Mouse (Mus musculus) naive thymus-derived CD4-positive, alpha-beta T cell, adult 2 months (primary cell): Measurements from ENCODE around the gene Nenf.

ENCODE experiments used
- DNase-seq: peaks from one replicate; pipeline ENCODE4 v3.0.0-alpha.2; 2011; ENCODE audit warnings: low read depth

Gene Nenf

DNA sequence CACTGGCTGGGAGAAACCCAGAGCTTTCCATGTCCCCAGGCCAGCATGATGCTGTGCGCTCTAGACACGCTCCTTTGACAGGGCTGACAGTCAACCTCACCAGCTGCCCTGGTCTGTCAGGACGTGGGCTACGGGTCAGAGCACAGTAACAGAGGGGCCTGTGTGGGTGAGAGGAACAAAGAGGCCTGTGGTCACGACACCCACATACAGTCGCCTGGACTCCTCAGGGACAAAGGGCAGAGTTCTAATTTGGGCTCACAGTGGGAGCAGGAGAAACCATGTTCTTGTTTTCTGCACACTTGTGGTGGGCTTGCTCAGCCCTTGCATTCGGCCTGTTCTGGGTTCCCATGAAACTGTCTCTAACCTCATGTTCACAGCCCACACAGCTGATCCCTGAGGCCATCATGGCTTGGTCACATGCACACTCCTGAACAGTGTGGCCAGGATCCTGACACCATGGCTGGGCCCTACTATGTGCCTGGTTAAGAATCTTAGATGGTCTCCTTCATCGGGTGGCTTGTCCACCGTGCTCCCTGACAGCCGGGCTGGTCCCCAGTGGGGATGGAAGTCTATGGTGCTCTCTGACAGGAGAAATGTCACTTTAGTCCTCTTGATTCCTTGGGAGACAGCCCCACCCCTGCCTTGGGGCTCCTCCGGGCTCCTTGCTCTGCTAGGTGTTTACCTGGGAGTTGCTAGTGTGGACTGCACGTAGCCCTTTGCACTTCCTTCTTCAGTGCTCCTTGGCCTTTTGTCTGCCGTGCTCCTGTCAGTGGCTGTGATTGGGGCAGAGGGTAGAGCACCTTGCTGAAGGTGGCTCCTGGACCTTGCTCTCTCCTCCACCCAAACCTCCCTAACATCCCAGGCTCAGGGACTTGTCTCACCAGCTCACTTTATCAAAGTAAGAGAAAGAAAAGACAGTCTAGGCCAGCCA lies 34.6 kb downstream of the Nenf start:
- DNase-seq: no peak

DNA sequence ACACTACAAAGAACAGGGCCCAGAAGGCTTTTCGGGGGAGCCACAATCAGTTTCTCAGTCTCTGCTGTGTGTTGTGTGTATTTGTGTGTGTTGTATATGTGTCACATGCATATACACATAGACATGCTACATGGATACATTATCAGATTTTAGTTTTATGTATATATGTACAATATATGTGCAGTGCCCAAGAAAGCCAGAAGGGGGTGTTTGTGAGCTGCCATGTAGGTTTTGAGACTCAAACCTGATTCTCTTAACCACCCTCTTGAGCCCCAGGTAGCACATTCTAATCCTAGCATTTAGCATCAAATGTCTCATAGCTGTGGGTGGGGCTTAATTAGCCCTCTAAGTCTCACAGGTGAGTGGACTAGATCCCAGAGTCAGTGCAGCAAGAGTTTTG lies 35.7 kb downstream of the Nenf start:
- DNase-seq: no peak

DNA sequence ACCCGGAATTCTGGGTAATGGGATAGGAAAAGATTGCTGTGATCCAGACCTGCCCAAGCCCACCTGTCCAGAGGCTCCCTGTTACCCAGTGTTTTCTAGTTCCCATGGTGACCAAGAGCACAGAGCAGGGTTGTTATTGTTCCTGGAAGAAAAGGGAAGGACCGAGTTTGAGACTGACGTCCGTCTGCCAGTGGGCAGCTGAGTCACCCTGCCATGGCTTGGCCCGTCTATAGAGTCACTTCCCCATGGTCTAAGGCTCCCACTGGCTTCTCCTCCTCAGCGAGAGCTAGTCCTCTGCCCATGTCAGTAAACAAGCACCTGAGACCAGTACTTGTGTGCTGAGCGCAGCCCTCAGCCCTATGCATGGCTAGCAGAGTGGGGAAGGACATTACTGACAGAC lies 36.8 kb downstream of the Nenf start:
- DNase-seq: no peak

DNA sequence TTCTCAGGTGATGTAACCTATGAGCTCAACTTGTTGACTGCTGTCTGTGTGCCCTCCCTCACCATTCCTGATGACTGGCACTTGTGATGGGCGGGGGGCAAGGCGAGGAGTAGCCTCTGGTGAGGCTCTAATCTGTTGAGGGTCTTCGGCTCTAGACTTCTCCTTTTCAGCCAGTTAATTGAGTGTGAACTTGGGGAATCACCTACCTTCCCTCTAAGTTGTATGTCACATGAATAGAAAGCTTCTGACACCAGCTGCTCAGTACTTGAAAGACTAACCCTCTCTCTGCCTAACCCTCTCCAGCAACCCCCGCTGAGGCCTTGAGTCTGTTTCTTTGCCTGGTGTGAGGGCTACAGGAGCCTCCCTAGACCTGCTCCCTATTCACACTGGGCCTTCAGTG lies 39.7 kb downstream of the Nenf start:
- no peak for DNase-seq

DNA sequence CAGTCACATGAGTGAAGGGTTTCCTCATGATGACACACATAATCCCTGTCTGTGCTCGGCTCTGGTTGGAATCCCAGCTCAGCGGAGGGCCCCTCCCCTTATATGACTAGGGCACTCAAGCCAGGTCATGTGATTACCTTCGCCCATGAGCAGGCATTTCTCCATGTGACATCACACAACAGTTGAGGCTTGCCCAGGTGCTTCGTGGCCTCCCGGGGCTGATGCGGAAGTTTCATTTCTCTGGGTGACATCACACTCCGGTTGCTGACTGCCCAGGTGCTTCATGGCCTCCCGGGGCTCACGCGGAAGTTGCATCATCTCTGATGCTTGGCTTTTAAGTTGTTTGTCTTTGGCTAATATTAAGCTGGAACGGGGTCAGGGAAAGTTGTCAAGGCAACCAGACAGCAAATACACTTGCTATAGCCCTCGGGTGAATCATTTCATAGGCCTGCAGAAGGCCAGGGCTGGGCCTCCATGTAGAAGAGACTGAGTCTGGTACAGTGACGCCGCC lies 40.4 kb downstream of the Nenf start:
- no peak for DNase-seq

DNA sequence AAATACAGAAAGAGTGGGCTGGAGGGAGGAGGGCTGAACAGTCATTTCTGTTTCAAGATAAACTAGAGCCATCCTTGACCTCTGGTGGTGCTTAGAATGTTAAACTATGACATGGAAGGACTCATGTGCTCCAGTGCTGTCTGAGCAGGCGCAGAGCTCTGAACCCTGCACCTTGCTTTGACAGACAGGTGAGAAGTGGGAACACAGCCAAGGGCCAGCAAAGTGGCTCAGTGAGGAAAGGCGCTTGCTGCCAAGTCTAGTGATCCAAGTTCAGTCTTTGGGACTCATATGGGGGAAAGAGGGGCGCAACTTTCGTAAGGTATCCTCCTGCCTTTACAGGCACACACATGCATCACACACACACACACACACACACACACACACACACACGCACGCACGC lies 41.8 kb downstream of the Nenf start:
- DNase-seq: no peak

DNA sequence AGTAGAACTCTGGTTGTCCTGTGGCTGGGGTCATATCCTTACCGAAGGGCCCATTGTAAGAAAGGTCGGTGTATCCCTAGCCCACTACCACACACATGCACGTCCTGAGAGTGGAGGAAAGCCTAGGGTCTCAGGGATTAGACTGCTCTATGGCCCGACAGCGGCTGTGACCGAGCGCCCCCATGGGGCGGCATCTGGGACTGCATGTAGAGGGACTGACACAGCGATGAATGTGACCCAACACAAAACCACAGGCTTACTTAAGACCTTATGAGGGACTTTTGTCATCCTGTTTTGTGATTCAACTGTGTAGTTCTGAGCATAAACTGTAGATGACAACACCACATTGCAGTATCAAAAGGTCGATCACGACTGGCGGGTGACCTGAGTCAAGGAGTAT lies 42.5 kb downstream of the Nenf start:
- peak; percentile 87 for DNase-seq

DNA sequence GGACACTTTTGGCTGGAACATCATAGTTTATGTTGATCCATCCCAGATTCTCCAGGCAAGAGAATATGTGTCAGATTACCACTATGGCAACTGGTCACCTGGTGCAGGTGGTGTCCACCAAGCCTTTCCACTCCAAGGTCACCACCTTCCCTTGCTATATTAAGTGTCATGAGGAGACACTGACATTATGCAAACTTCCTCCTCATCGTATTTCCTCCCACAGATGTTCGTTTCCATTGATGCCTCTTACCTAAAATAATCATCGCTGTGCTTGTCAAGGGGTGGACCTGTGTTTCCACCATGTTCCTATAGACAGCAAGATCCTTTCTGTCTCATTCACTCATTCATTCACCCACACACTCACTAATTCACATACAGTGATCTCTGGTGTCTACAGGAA lies 45.3 kb downstream of the Nenf start:
- DNase-seq: no peak

DNA sequence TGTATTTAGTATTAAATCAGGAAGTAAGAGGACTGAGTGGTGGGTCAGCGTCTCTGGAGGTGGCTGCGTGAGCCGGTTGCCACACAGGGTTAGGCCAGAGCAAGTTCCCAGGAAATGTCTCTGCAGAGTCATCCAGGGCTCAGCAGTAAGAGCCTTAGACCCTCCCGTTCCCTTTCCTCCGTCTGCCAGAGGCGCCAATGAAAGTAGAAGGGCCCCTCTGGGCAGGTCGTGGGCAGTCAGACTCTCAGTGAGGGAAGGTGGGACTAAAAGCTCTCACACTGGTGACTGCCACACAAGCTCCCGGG lies 48.4 kb downstream of the Nenf start:
- no peak for DNase-seq

DNA sequence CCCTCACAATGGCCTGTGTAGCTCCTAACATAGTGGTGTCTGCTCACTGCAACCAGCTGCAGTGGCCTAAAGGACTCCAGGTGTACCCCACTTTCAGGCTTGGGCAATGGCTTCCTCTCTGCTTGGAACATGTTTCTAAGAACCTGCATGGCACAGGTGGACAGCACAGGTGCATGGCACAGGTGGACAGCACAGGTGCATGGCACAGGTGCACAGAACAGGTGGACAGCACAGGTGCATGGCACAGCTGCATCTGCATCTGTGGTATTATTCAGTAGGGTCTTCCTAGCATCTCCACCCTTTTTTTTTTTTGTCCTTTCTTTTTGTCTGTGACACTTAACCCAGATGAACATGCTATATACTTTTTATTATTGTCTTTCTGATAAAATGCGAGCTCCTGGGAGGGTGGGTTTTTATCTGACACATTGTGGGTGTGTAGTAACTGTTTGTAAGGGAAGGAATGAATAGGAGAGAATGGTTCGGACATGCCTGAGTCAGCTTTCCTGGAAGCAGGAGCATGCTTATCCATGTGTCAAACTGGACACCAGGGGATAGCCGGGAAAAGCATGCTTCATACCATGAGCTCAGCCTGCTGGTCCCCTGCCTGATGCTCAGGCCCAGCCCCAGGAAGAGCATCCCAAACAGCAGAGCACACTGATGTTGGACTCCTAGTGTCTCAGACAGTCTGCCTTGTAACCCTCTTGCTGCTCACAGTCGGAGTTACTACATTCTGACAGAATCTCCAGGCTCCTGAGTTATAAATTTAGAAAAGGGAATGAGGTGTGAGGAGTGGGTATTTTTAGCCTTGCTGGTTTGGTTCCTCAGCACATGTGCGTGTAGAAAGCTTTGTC lies 49.0 kb downstream of the Nenf start:
- no peak for DNase-seq

DNA sequence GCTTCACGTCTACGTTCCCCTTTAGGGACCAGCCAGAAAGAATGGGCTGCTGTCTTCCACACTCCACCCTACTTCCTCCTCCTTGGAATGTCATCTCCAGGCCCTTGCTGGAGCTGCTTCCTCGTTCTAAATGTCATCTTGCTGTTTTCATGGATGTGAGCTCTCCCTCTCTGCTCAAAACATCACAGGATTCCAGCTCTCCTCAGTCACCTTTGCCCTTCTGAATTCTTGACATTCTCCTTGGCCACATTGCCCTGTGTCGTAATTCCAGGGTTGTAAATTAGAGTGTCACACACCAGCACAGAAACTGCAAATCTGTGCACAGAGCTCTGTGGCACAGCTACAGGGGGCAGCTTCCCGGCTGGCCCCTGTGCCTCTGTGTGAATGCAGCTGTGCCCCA lies 50.1 kb downstream of the Nenf start:
- no peak for DNase-seq

DNA sequence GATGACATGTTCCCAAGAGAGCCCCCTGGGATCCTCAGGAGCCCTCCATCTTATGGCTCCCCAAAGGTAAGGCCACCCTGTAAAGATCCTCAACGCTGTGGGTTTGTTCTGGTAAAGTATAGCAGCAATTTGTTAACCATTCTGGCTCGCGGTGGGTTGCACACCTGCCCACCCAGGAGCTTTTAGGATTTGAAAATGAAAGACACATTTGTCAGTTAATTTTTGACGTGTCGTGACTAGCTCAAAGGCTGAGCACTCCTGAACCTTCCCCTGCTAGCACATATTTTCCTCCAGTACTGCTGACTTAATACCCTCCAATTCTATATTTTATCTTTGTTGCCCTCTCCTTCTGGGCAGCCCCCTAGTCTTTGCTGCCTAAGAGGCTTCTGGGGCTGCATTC lies 50.8 kb downstream of the Nenf start:
- no peak for DNase-seq

DNA sequence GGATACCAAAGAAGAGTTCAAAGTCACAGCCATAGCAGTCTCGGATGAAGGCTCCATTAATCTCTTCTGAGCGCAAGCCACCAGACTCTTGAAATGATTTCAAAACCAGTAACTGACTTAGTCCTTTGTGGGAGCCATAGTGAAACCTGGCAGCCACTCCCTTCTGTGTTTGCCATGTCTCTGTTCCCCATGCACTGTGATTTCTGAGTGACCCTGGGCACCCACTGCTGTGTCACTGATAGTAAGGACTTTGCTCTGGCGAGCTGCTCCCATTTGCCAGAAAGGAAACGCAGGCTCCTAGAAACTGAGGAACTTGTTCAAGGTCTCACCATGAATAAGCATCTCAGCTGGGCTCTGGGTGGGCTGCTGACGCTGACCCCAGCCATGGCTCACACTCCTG lies 54.5 kb downstream of the Nenf start:
- DNase-seq: no peak

DNA sequence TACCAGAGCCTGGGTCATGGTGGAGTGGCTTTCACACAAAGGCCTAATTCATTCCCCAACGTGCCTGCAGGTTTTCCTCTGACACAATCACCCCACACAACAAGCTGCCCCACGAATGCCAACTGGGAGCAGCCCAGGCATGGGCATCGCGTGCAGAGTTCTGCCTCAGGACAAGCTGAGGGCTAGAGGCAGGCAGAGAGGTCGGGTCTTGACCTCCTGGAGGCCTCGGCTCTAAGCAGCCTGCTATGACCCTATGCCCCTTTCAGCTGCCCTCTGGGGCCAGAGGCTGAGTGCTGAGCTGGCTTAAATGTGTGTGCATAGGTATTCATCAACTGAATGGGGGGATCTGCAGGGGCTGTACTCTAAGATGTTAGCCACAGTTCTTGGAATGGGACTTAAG lies 56.1 kb downstream of the Nenf start:
- no peak for DNase-seq

DNA sequence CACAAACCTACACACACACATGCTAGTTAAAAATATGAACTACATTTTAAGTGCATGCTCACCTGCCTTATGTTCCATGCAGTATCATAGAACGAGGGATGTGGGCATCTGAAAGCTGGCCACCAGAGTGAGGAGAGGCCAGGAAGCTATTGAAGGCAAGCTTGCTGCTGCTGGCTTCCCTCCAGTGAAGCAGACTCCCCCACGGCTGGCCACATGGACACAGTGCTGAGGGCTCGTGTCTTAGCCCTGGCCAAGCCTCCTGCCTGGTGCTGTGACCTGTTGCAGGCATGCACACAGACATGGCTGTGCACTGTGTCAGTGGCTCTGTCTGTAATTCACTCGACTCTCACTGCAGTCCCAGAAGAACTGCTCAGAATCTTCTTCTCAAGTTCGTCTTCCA lies 58.3 kb downstream of the Nenf start:
- DNase-seq: no peak

DNA sequence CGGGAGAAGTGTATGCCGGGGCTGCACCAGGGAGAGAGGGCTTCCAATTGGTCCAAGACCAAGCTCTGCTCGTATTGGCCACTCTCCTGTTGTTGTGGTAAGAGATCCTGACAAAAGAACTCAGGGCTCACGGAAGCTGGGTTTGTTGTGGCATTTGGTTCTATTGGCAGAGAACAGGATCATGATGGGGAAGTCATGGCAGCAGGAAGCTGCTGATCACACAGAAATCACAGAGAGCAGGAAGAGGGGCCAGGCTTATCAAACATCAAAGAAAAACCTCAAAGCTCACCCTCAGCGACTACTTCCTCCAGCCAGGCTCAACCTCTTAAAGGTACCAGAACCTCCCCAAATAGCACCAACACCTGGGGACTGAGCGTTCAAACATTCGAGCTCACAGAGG lies 58.9 kb downstream of the Nenf start:
- DNase-seq: peak; percentile 81

DNA sequence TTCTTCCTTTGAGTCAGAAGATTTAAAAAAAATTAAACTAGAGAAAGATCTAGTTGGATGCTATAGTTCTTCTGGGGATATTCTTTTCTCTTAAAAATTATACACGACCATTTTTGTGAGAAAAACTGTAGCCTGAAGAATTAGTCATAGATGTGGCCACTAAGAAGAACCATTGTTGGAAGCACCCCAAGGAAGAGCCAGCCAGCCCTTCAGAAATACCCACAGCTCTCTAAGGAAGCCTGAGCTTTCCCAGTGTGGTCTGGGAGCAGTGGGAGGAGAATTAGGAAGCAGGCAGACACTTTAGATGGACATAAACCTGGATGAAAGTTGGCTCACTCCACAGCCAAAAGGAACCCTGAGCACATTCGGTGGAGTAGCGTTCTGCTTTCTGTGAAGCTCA lies 59.5 kb downstream of the Nenf start:
- DNase-seq: no peak

DNA sequence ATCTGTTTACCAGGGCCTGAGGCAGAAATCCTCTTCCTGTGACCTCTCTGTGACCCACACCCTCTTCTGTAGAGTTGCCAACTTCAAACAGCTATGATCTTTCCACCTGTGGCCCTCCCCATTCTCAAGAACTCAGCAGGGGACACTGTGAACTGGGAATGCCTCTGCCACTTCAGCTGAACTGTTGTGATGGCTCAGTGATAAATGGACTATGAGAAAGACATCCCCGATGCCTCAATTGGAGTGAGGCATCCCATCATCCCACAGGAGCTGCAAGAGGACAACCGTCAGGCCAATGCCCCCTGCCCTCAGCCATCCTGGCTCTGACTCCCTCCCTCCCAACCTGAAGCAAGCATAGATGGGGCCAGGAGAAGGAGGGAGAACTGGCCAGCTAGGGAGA lies 60.0 kb downstream of the Nenf start:
- peak; percentile 43 for DNase-seq

DNA sequence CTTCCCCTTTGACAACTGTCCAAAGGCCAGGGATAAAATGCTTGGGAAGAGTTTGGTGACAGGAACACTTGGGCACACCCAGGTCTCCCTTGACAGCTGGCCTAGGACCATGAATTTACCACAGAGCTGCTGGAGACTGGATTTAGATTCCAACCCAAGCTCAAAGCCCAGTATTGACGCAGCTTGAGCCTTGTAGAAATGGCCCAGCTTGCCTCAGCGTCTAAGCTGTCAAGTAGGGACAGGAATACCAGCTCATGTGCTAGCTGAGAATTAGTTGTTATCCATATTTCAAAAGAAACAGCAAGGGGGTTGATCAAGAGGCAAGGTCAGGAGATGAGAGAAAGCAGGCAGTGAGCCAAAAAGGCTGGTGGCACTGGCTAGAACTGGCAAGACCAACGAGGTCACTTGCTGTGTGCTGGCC lies 60.6 kb downstream of the Nenf start:
- DNase-seq: no peak
